22 mouse cellular contexts compared by ENCODE assay signal in the genomic region with DNA sequence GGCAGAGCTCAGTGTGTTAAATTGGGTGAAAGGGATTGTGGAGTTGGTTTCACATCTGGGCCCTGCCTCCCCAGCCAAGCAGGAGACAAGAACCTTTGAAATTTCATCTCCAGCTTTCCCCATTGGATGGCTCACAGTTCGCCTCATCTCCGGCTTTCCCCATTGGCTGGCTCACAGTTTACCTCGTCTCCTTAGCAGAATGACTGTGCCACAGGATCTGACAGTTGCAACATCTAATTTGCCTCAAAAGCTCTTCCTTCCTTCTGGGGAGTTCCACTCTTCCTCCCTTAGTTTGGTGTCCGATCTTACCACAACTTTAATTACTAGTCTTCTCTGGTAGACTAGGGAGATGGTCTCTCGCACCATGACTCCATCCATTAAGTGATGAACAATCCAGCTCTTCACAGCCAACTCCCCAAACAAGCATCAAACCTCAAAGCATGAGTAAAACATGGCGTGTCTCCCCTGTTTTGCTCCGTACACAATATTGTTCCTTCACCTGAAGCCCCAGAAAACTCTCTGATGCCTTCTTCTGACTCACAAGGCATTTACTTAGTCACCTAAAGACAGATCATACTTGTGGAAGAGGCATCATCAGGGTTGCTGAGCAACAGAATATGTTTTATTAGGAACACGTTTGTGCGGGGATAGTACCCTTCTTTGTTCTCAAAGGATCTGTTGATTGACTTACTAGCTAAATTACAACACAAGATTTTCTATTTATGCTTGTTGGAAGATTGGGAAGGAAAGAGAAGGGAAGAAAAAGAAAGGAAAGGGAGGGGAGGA.
DNase-seq lines count a peak whose midpoint lies in the region; ATAC-seq and TF ChIP-seq lines count a peak whose summit lies in the region.
"Had no signal": no experiment of that assay in that cellular context is flagged by ENCODE, and none has a peak within 500 bp of the region (broad histone marks: within the 10 kb centered on the region; RNA-seq: fewer than 3 reads in every experiment).

No protein-coding gene starts in this region.

- no peaks in the 10 kb centered on the region for H3K27me3 ChIP-seq in forebrain, postnatal 0 days (ENCODE audit: insufficient read depth, low read length)
- H3K27me3 ChIP-seq in forebrain, embryonic 13.5 days, result no peaks in the 10 kb centered on the region
- H3K27me3 ChIP-seq: embryonic facial prominence, embryonic 13.5 days; heart, embryonic 12.5 days; hindbrain, embryonic 15.5 days; Patski had no signal

- no peaks in the 10 kb centered on the region for H3K9me3 ChIP-seq in forebrain, postnatal 0 days (ENCODE audit: low read length)
- H3K9me3 ChIP-seq in forebrain, embryonic 13.5 days (replicated peaks), result no peaks in the 10 kb centered on the region
- H3K9me3 ChIP-seq: embryonic facial prominence, embryonic 13.5 days; heart, embryonic 12.5 days; hindbrain, embryonic 10.5 days; hindbrain, embryonic 15.5 days had no signal

- WGBS in forebrain, postnatal 0 days, result 76% methylated on average over 9 of the region's 9 CpGs
- 84% methylated on average over 9 of the region's 9 CpGs for WGBS in forebrain, embryonic 13.5 days

- no peak overlapping the region for H3K4me2 ChIP-seq in forebrain, postnatal 0 days (ENCODE audit: low read depth)
- H3K4me2 ChIP-seq in forebrain, embryonic 13.5 days, result no peak overlapping the region
- H3K4me2 ChIP-seq: embryonic facial prominence, embryonic 13.5 days; heart, embryonic 12.5 days; hindbrain, embryonic 15.5 days had no signal

- no peak for DNase-seq in forebrain, postnatal 0 days
- DNase-seq in brain, adult 2 months (ENCODE audit: low read depth, low spot score), result peak; percentile 51
- DNase-seq in left cerebral cortex, postnatal 10 days (ENCODE audit: extremely low spot score in 1 of 2, low spot score in 2 of 2), result no peak
- DNase-seq in cerebellum, postnatal 14 days, result no peak
- no peak for DNase-seq in ovary, postnatal 36 days (ENCODE audit: low spot score)
- DNase-seq: adrenal gland, adult 2 months; adrenal gland, postnatal 25 days; B cell, adult 2 months; cerebellum, adult 11 months; cerebellum, adult 8-10 months; cerebellum, postnatal 25 days; gastrocnemius, postnatal 10 days; heart, adult 2 months had no signal

- no peak overlapping the region for H3K27ac ChIP-seq in forebrain, postnatal 0 days (ENCODE audit: low read depth, low read length)
- H3K27ac ChIP-seq in forebrain, embryonic 13.5 days, result no peak overlapping the region
- H3K27ac ChIP-seq: embryonic facial prominence, embryonic 13.5 days; heart, adult 2 months; hindbrain, embryonic 10.5 days; hindbrain, embryonic 15.5 days had no signal

- ATAC-seq in forebrain, postnatal 0 days, result peak; percentile 61; the same call in 1 of the 2 replicates
- no peak for ATAC-seq in forebrain, embryonic 13.5 days
- ATAC-seq in megakaryocyte progenitor cell, adult 5-6 weeks (replicated peaks; ENCODE audit: poor library complexity), result peak; percentile 54
- ATAC-seq: forebrain, embryonic 14.5 days; intestine, embryonic 16.5 days; Patski had no signal

- no peak for TF ChIP-seq CTCF in forebrain, postnatal 0 days (IDR thresholded peaks at IDR 0.05; ENCODE audit: low read depth)

- H3K4me3 ChIP-seq in forebrain, postnatal 0 days (ENCODE audit: low read depth, low read length), result no peak overlapping the region
- no peak overlapping the region for H3K4me3 ChIP-seq in forebrain, embryonic 13.5 days
- H3K4me3 ChIP-seq: embryonic facial prominence, embryonic 13.5 days; heart, adult 2 months; heart, embryonic 12.5 days; hindbrain, embryonic 10.5 days; hindbrain, embryonic 15.5 days had no signal

- intact Hi-C loops in left cerebral cortex, postnatal 10 days (cut with DNase I), result no loop called here

- H3K36me3 ChIP-seq in forebrain, postnatal 0 days (ENCODE audit: insufficient read depth), result no peaks in the 10 kb centered on the region
- no peaks in the 10 kb centered on the region for H3K36me3 ChIP-seq in forebrain, embryonic 13.5 days (ENCODE audit: poor library complexity, severe bottlenecking)
- H3K36me3 ChIP-seq: embryonic facial prominence, embryonic 13.5 days; heart, embryonic 12.5 days; hindbrain, embryonic 10.5 days; hindbrain, embryonic 15.5 days had no signal

- H3K9ac ChIP-seq in forebrain, postnatal 0 days, result no peak overlapping the region
- H3K9ac ChIP-seq in forebrain, embryonic 13.5 days, result no peak overlapping the region
- H3K9ac ChIP-seq: embryonic facial prominence, embryonic 13.5 days; heart, embryonic 12.5 days; hindbrain, embryonic 15.5 days had no signal

- H3K4me1 ChIP-seq in forebrain, postnatal 0 days (ENCODE audit: insufficient read depth), result 0 out of 2 replicates have a peak, but pooled peaks cover 4% of the 10 kb centered on the region
- H3K4me1 ChIP-seq in forebrain, embryonic 13.5 days, result 0 out of 2 replicates have a peak, but pooled peaks cover 4% of the 10 kb centered on the region
- H3K4me1 ChIP-seq: embryonic facial prominence, embryonic 13.5 days; hindbrain, embryonic 10.5 days; hindbrain, embryonic 15.5 days had no signal
